Mouse (Mus musculus) kidney, adult 2 months (tissue): ENCODE measurements around the gene Gm15446. TPM values are rescaled to one million over a fixed set of nuclear protein-coding genes. Genes with fewer than 3 reads are reported as not detected.
"Not testable (repeated sequence)": the region's sequence is repeated elsewhere in the genome, so short reads cannot be mapped to it uniquely, and the experiment has no call there.

Source experiments
- DNase-seq: peaks from one replicate; pipeline ENCODE4 v3.0.0; 2021
- H3K27ac ChIP-seq: fragments of 200-500 bp; 2 replicates; pipeline ENCODE4 v1.5.1; 2012; ENCODE audit warnings: low read depth, low read length, control low read depth, inconsistent platforms; ENCODE audit not compliant: insufficient read depth
- H3K27me3 ChIP-seq: fragments of 200-500 bp; replicated peaks from 2 replicates; pipeline ENCODE4 v1.6.1; 2012; ENCODE audit warnings: mild to moderate bottlenecking, moderate library complexity, low read length, inconsistent platforms; ENCODE audit not compliant: control insufficient read depth, insufficient read depth
- H3K36me3 ChIP-seq: fragments of 200-500 bp; 2 replicates; pipeline ENCODE4 v1.6.1; 2012; ENCODE audit warnings: mild to moderate bottlenecking, moderate library complexity, low read length, inconsistent platforms; ENCODE audit not compliant: control insufficient read depth, insufficient read depth
- H3K4me1 ChIP-seq: fragments of 200-500 bp; 2 replicates; pipeline ENCODE4 v1.6.1; 2011; ENCODE audit warnings: low read length; ENCODE audit not compliant: control insufficient read depth, insufficient read depth
- H3K4me3 ChIP-seq: fragments of 200-500 bp; 2 replicates; pipeline ENCODE4 v1.5.1; 2011; ENCODE audit warnings: mild to moderate bottlenecking, low read depth, low read length, control low read depth; ENCODE audit not compliant: insufficient read depth
- CTCF ChIP-seq: fragments of 200-500 bp; conservative IDR thresholded peaks from 2 replicates; pipeline ENCODE4 v1.5.1; 2011; ENCODE audit warnings: low read depth, mild to moderate bottlenecking, control low read depth, low read length, moderate library complexity, mixed read lengths; ENCODE audit not compliant: insufficient read depth, insufficient read length
- POLR2A ChIP-seq: fragments of 200-500 bp; IDR thresholded peaks from one replicate; pipeline ENCODE4 v1.6.1; 2011; ENCODE audit warnings: low read depth, low read length, control low read depth
- WGBS: fragments of 180-500 bp; shearing (Covaris S2); methylation state at CpG from one replicate; pipeline ENCODE4 v1.1.7; 2018; 5-methylcytosine and 5-hydroxymethylcytosine counted together
- polyA plus RNA-seq: library from polyadenylated mRNA; depleted of rRNA; stranded (reverse); fragments of >200 nt; gene quantifications from 2 replicates; pipeline ENCODE4 v1.2.3, GENCODE M21; 2012; rRNA removed

The Gm15446 gene
- 1.7 and 18.8 TPM in 2 replicates for polyA plus RNA-seq

GRCm38 (mm10) chr5:109923261-109924071, at the start of gene Gm15446:
Gene Gm15446, plus strand, starts transcription at chr5:109923400.
- WGBS: 0% methylated on average over 22 of the region's 22 CpGs
- H3K27ac ChIP-seq: peak within 1 kb of the TSS; percentile 63
- H3K27me3 ChIP-seq, H3K36me3 ChIP-seq, H3K4me1 ChIP-seq: not testable (repeated sequence)
- DNase-seq: peak; percentile 96
- peak within 1 kb of the TSS; percentile 64 for H3K4me3 ChIP-seq

- not testable (repeated sequence) for H3K27me3 ChIP-seq, H3K4me1 ChIP-seq, H3K36me3 ChIP-seq, H3K4me3 ChIP-seq, H3K27ac ChIP-seq
- 8% methylated on average over 2 of the region's 2 CpGs for WGBS
- DNase-seq: peak; percentile 4
Measured at GRCm38 (mm10) chr5:109924129-109924528, 929 bp downstream of the Gm15446 start.

- Histone ChIP-seq H3K4me1 (0 out of 2 replicates have a peak, but pooled peaks cover 2% of the 10 kb centered on the region), H3K27ac (no peak overlapping the region), H3K36me3 (no peaks in the 10 kb centered on the region), H3K4me3 (no peak overlapping the region), H3K27me3 (no peaks in the 10 kb centered on the region)
- no peak for DNase-seq
- TF ChIP-seq CTCF (no peak), POLR2A (no peak)
Measured at GRCm38 (mm10) chr5:109924936-109925335, 1.7 kb downstream of the Gm15446 start.

- no peak for DNase-seq
- Histone ChIP-seq H3K4me3 (no peak overlapping the region), H3K36me3 (no peaks in the 10 kb centered on the region), H3K27me3 (no peaks in the 10 kb centered on the region), H3K4me1 (no peaks in the 10 kb centered on the region), H3K27ac (no peak overlapping the region)
- WGBS: no CpG with 5 or more reads among the region's 1 CpGs
- no peak for TF ChIP-seq CTCF
- no peak for TF ChIP-seq POLR2A
Measured at GRCm38 (mm10) chr5:109950281-109950680, 27.1 kb downstream of the Gm15446 start.

GRCm38 (mm10) chr5:109980743-109981142, 57.5 kb downstream of the Gm15446 start:
- not testable (repeated sequence) for H3K4me1 ChIP-seq, H3K27ac ChIP-seq, H3K4me3 ChIP-seq, H3K36me3 ChIP-seq, H3K27me3 ChIP-seq, DNase-seq
- WGBS: no CpG with 5 or more reads among the region's 2 CpGs

Other genes starting within 250 kb of the Gm15446 start
- 0.16 and 0.27 TPM in 2 replicates for gene 5430403G16Rik, start 232.4 kb upstream of the Gm15446 start, polyA plus RNA-seq
- 1.2 TPM in 2 replicates for gene 4930522L14Rik, start 171.5 kb upstream of the Gm15446 start, polyA plus RNA-seq
- gene Zfp932, start 73.1 kb downstream of the Gm15446 start, polyA plus RNA-seq: 3.5 and 4.6 TPM in 2 replicates
- gene Gm17655, start 149.1 kb downstream of the Gm15446 start, polyA plus RNA-seq: 0.07 and 0.67 TPM in 2 replicates
- gene Gm35315, start 171.0 kb downstream of the Gm15446 start, polyA plus RNA-seq: 0.04 and 0.11 TPM in 2 replicates
- gene Plcxd1, start 176.6 kb downstream of the Gm15446 start, polyA plus RNA-seq: 1.8 and 2.9 TPM in 2 replicates
- 50.6 and 65.8 TPM in 2 replicates for gene Gtpbp6, start 184.8 kb downstream of the Gm15446 start, polyA plus RNA-seq
- 0.49 and 0.74 TPM in 2 replicates for gene Zfp605, start 186.7 kb downstream of the Gm15446 start, polyA plus RNA-seq
- gene Chfr, start 212.4 kb downstream of the Gm15446 start, polyA plus RNA-seq: 23.2 and 23.5 TPM in 2 replicates